Mouse (Mus musculus) cortical plate, adult 2 months (tissue): ENCODE measurements around the gene Vps26b.

ENCODE experiments used
- CTCF ChIP-seq: fragments of 200-500 bp; IDR thresholded peaks from 2 replicates; pipeline ENCODE4 v1.5.1; 2011; ENCODE audit warnings: mild to moderate bottlenecking, control low read depth, low read length; ENCODE audit not compliant: insufficient read depth; ENCODE audit errors: extremely low read depth
- POLR2A ChIP-seq: fragments of 200-500 bp; IDR thresholded peaks from 2 replicates; pipeline ENCODE4 v1.6.1; 2011; ENCODE audit warnings: mild to moderate bottlenecking, low read length, control low read depth; ENCODE audit not compliant: insufficient read depth; ENCODE audit errors: extremely low read depth

GRCm38 (mm10) chr9:27011572-27011971, 18.3 kb downstream of the Vps26b start:
- TF ChIP-seq CTCF, result no peak
- TF ChIP-seq POLR2A, result no peak
